Mouse (Mus musculus) CH12.LX (cell line): ENCODE measurements at regions not wholly inside any gene's neighbourhood (a gene's known extent, or its start where the extent isn't known, plus 50 kb on each side); places are given as distances from the start of the nearest gene placed in this dataset.

ENCODE experiments used
- CTCF ChIP-seq, 2 experiments: IDR thresholded peaks in 1 of 2; conservative IDR thresholded peaks in 1 of 2; 2 replicates each; pipeline ENCODE4 v1.5.1; 2011 to 2012; ENCODE audit warnings: low read depth in 2 of 2, low read length in 2 of 2, improper control_type of control experiment in 1 of 2, inconsistent platforms in 1 of 2, mild to moderate bottlenecking in 1 of 2, moderate library complexity in 1 of 2
- POLR2A ChIP-seq: IDR thresholded peaks from 2 replicates; pipeline ENCODE4 v1.6.1; 2011; ENCODE audit warnings: low read depth, mild to moderate bottlenecking, improper control_type of control experiment, low read length
- RCOR1 ChIP-seq: conservative IDR thresholded peaks from 2 replicates; pipeline ENCODE4 v1.6.1; 2012; ENCODE audit warnings: low read depth, mild to moderate bottlenecking, inconsistent platforms, low read length, improper control_type of control experiment
- ZMIZ1 ChIP-seq: IDR thresholded peaks from 2 replicates; pipeline ENCODE4 v1.6.1; 2012; ENCODE audit warnings: low read depth, mild to moderate bottlenecking, inconsistent platforms, low read length, improper control_type of control experiment

DNA sequence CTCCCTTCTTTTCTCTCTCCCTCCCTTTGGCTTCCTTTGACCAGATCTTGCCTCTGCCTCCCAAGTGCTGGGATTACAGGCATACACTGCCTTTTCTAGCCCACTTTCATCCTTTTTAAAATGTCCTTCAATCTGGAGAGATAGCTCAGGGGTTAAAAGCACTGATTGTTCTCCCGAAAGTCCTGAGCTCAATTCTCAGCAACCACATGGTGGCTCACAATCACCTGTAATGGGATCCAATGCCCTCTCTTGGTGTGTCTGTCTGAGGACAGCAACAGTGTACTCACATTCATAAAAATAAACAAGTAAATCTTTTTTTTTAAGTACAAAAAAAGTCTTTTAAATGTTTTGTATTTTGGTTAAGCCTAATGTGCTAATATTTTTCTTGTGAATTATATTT, 158.4 kb upstream of the Rpl34 start:
- peak in 1 of 2 experiments; percentile 39; a peak in 2 of 4 replicates for TF ChIP-seq CTCF (conservative IDR thresholded peaks at IDR 0.05 in 1 of 2, IDR thresholded peaks at IDR 0.05 in 1 of 2; ENCODE audit: low read depth in 2 of 2, low read length in 2 of 2)
- TF ChIP-seq ZMIZ1, result no peak
- no peak for TF ChIP-seq POLR2A
- no peak for TF ChIP-seq RCOR1
